Mouse (Mus musculus) liver, adult (tissue): ENCODE measurements around the gene Car10.

Experiments used
- GATA4 ChIP-seq: IDR thresholded peaks from 2 replicates; pipeline ENCODE4 v1.6.1; 2014; ENCODE audit warnings: mild to moderate bottlenecking, low read length; ENCODE audit not compliant: insufficient replicate concordance

Car10 gene

DNA sequence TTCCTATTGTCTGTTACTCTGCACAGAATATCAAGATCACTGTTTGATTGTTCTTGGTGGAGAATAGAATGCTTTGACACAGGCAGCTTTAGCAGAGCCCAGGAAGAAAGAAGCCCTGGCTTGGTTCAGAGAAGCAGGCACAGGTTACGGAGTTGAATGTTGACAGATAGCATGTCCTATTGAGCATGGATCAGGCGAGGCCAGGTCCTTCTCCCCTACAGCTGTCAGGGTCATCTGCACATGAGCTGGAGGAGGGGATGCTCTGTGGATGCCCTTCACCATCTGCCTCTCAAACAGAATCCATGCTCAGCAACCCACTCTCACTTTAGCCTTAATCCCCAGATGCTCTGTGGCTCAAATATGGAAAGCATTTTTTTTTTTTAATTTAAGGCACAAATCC lies 339.1 kb downstream of the Car10 start:
- TF ChIP-seq GATA4, result no peak

DNA sequence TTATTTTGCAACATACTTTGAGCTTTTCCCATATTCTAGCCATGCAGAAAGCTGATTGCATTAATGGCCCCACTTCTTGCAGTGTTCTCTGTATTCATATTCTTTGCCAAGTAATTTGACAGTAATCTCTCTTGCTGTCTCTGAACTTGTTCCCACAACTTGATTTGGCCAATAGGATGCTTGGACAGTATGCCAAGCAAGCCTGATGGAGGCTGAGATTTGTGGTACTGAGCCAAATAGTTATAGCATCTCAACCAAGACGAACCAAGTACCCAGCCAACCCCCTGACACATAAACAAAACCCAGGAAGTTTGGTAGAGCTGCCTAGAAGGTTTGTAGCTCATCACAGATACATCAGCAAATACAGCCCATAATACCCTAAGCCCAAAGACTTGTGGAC lies 342.6 kb downstream of the Car10 start:
- TF ChIP-seq GATA4, result no peak

DNA sequence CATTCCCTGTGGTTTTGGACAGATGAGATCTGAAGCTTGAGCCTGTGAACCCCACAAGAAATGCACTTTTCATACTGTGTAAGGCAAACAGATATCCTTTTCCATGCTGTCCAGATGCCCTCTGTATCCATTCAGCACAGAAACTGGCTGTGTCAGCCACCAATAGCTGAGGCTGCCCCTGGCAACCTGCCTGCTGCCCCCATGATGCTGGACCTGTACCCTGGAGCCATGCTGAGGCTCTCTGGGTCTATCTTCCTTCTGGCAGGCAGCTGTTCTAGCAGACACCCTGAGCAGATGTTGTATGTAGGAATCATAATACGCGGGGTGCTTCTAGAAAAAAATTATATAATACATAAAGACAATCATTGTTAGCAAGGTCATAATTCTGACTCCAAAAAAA lies 345.9 kb downstream of the Car10 start:
- no peak for TF ChIP-seq GATA4

GRCm38 (mm10) chr11:93444741-93445140 lies 346.9 kb downstream of the Car10 start:
- no peak for TF ChIP-seq GATA4

DNA sequence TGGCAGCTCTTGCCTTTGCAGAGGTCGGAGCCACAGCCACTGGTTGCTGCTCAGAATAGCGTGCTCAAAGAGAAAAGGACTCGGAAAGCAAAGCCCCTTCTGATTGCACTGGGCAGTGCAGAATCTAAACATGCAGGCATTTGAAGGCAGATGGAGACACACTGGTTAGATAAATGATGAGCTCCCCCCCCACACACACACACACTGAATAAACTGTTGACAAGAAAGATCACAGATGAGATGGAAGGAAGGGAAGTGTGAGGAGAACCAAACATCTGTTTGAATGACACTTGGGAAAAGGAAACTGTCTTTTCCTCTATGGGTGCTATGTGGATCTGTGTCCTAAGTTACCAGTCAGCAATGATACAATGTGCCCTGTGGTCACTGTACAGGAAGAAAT lies 349.7 kb downstream of the Car10 start:
- no peak for TF ChIP-seq GATA4

GRCm38 (mm10) chr11:93448290-93449256 lies 350.7 kb downstream of the Car10 start:
- no peak for TF ChIP-seq GATA4

DNA sequence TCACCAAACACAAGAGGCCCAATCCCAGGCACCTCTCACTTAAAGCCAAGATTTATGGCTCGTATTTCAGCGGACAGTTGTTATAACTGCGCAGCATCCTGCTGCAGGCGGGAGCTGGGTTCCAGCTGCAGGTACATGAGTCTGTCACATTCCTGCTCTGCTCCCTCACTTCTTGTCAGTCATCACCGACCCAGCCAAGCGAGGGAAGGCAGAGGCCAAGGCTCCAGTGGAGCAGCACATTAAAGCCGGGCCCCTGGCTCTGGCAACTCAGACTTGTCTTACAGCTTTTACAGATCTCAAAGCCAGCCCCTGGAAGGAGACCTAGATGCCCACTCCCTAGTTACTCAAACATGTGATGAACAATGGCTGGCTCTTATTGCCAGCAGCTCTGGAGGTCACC lies 352.7 kb downstream of the Car10 start:
- no peak for TF ChIP-seq GATA4

- no peak for TF ChIP-seq GATA4
Measured at GRCm38 (mm10) chr11:93466221-93466620, 368.4 kb downstream of the Car10 start.

GRCm38 (mm10) chr11:93467711-93468110 lies 369.9 kb downstream of the Car10 start:
- TF ChIP-seq GATA4, result no peak

DNA sequence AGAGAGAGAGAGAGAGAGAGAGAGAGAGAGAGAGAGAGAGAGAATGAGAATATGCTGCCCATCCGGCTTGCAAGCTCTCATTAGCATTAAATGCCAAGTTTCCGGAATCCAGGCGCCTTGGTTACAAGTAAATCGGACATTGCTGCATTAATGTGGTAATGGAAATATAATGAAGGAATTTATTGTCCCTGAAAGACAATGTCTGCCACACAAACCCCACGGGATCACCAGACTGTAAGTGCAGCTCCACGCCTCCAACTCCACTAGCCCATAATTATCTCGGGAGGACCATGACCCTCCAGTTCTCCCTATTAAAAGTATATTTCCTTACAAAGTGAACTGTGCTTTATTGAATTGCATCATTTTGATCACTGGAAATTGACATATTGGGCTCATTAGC lies 372.9 kb downstream of the Car10 start:
- no peak for TF ChIP-seq GATA4

DNA sequence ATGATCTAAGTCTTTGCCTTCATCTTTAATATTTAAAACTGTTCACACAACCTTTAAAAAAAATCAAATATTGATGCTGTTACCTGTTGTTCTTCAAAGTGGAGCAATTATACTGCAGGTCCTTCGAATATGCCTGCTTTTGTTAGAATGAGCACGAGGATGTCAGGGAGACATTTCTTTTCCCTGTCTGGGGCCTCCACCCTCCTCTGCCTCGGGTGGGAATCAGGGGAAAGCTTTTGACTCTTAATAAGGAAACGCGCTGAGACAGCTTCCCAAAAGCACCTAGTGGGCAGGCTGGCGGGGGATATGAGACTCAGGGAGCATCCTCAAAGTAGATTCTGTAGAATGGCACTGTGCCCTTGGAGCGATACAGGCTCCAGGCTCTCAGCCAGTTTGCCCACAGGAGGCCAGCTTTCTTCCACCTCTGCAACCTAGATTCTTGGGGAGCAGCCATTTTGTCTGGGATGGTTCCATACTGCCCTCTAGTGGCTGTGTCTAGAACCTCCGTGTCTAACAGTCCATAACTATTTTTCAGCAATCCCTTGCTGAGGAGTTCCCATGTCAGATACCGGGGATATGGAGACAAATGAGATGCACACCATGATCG lies 373.8 kb downstream of the Car10 start:
- no peak for TF ChIP-seq GATA4

DNA sequence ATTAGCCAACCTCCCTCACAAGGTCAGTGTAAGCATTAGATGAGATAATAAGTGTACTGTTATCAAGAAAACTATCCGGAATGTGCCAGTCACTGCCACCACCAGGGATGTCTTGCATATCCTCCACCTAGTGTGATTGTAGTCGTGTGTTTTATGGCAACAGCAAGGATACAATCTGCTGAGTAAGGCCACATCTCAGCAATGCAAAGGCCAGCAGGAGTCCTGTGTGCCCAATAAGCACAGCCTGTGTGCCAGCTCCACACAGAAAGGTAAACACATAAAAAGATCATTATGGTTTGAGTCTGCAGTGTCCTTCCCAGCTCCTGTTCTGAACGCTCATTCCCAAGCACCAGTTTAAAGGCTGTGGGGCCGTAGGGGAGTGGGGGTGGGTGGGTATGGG lies 386.8 kb downstream of the Car10 start:
- TF ChIP-seq GATA4, result no peak

GRCm38 (mm10) chr11:93487021-93487420 lies 389.2 kb downstream of the Car10 start:
- TF ChIP-seq GATA4, result no peak

GRCm38 (mm10) chr11:93487913-93488604 lies 390.2 kb downstream of the Car10 start:
- TF ChIP-seq GATA4, result no peak

GRCm38 (mm10) chr11:93490211-93490820 lies 392.5 kb downstream of the Car10 start:
- no peak for TF ChIP-seq GATA4
